Mouse (Mus musculus): Measurements from ENCODE around the gene Gbgt1. TPM values are rescaled to one million over a fixed set of nuclear protein-coding genes. Genes with fewer than 3 reads are reported as not detected.

Gbgt1 gene
- 0.22 TPM in 1 of 2 replicates, not detected in the other for polyA plus RNA-seq (2016; fragmentation: Nextera tagmentation; extraction: Ambion mirVana)

- Histone ChIP-seq H3K27ac (replicated peaks) (no peak within 1 kb of the TSS), H3K36me3 (replicated peaks) (no peaks in the 10 kb centered on the region), H3K27me3 (replicated peaks; ENCODE audit: low read depth, poor library complexity, severe bottlenecking) (no peaks in the 10 kb centered on the region), H3K4me3 (no peak within 1 kb of the TSS), H3K9me3 (0 out of 2 replicates have a peak, but pooled peaks cover 3% of the 10 kb centered on the region), H3K4me1 (peaks cover 10% of the 10 kb centered on the region)
- WGBS = 85% methylated on average over 5 of the region's 5 CpGs
- DNase-seq (ENCODE audit: low spot score) = no peak
These were observed at the start of gene Gbgt1 for GRCm38 (mm10) chr2:28496671-28497070. Gbgt1 (plus strand) TSS chr2:28496891.

- WGBS = 8% methylated on average over 11 of the region's 11 CpGs
- Histone ChIP-seq H3K9me3 (no peaks in the 10 kb centered on the region), H3K4me3 (peak overlapping the region; percentile 84), H3K27ac (replicated peaks) (peak overlapping the region; percentile 87), H3K4me1 (peaks cover 19% of the 10 kb centered on the region), H3K27me3 (replicated peaks; ENCODE audit: low read depth, poor library complexity, severe bottlenecking) (peaks cover 32% of the 10 kb centered on the region), H3K36me3 (replicated peaks) (peaks cover 25% of the 10 kb centered on the region)
- DNase-seq (ENCODE audit: low spot score) = no peak
These were observed 49.4 kb upstream of the Gbgt1 start for GRCm38 (mm10) chr2:28447315-28447670.

GRCm38 (mm10) chr2:28451663-28452062 lies 45.0 kb upstream of the Gbgt1 start:
- 90% methylated on average over 11 of the region's 11 CpGs for WGBS
- no peak overlapping the region for H3K4me3 ChIP-seq
- H3K9me3 ChIP-seq = no peaks in the 10 kb centered on the region
- no peak for DNase-seq (ENCODE audit: low spot score)
- peaks cover 13% of the 10 kb centered on the region for H3K27me3 ChIP-seq (replicated peaks; ENCODE audit: low read depth, poor library complexity, severe bottlenecking)
- peaks cover 40% of the 10 kb centered on the region for H3K36me3 ChIP-seq (replicated peaks)
- no peak overlapping the region for H3K27ac ChIP-seq (replicated peaks)
- peaks cover 12% of the 10 kb centered on the region for H3K4me1 ChIP-seq

GRCm38 (mm10) chr2:28453539-28453938 lies 43.2 kb upstream of the Gbgt1 start:
- Histone ChIP-seq H3K9me3 (no peaks in the 10 kb centered on the region), H3K36me3 (replicated peaks) (peaks cover 40% of the 10 kb centered on the region), H3K4me1 (no peaks in the 10 kb centered on the region), H3K27ac (replicated peaks) (no peak overlapping the region), H3K4me3 (no peak overlapping the region), H3K27me3 (replicated peaks; ENCODE audit: low read depth, poor library complexity, severe bottlenecking) (no peaks in the 10 kb centered on the region)
- 90% methylated on average over 6 of the region's 6 CpGs for WGBS
- no peak for DNase-seq (ENCODE audit: low spot score)

GRCm38 (mm10) chr2:28456616-28457015 lies 40.1 kb upstream of the Gbgt1 start:
- DNase-seq (ENCODE audit: low spot score) = no peak
- Histone ChIP-seq H3K27me3 (replicated peaks; ENCODE audit: low read depth, poor library complexity, severe bottlenecking) (no peaks in the 10 kb centered on the region), H3K27ac (replicated peaks) (no peak overlapping the region), H3K36me3 (replicated peaks) (peaks cover 22% of the 10 kb centered on the region), H3K4me3 (no peak overlapping the region), H3K9me3 (no peaks in the 10 kb centered on the region), H3K4me1 (no peaks in the 10 kb centered on the region)
- 73% methylated on average over 1 of the region's 1 CpGs for WGBS

- peak; percentile 66 for DNase-seq (ENCODE audit: low spot score)
- Histone ChIP-seq H3K27ac (replicated peaks) (no peak overlapping the region), H3K27me3 (replicated peaks; ENCODE audit: low read depth, poor library complexity, severe bottlenecking) (peaks cover 21% of the 10 kb centered on the region), H3K4me3 (no peak overlapping the region), H3K36me3 (replicated peaks) (peaks cover 3% of the 10 kb centered on the region), H3K9me3 (no peaks in the 10 kb centered on the region), H3K4me1 (peaks cover 24% of the 10 kb centered on the region)
- 35% methylated on average over 3 of the region's 3 CpGs for WGBS
These were observed 32.8 kb upstream of the Gbgt1 start for GRCm38 (mm10) chr2:28463919-28464318.

- H3K9me3 ChIP-seq = no peaks in the 10 kb centered on the region
- no peak for DNase-seq (ENCODE audit: low spot score)
- H3K4me1 ChIP-seq = peaks cover 27% of the 10 kb centered on the region
- H3K27me3 ChIP-seq (replicated peaks; ENCODE audit: low read depth, poor library complexity, severe bottlenecking) = peaks cover 21% of the 10 kb centered on the region
- WGBS = 84% methylated on average over 9 of the region's 9 CpGs
- no peak overlapping the region for H3K4me3 ChIP-seq
- peaks cover 13% of the 10 kb centered on the region for H3K36me3 ChIP-seq (replicated peaks)
- H3K27ac ChIP-seq (replicated peaks) = no peak overlapping the region
These were observed 31.8 kb upstream of the Gbgt1 start for GRCm38 (mm10) chr2:28464919-28465318.

- DNase-seq (ENCODE audit: low spot score) = peak; percentile 84
- Histone ChIP-seq H3K4me3 (peak within 1 kb of the TSS; percentile 57), H3K4me1 (peaks cover 27% of the 10 kb centered on the region), H3K36me3 (replicated peaks) (peaks cover 23% of the 10 kb centered on the region), H3K9me3 (no peaks in the 10 kb centered on the region), H3K27ac (replicated peaks) (peak within 1 kb of the TSS; percentile 68), H3K27me3 (replicated peaks; ENCODE audit: low read depth, poor library complexity, severe bottlenecking) (peaks cover 21% of the 10 kb centered on the region)
- 5% methylated on average over 25 of the region's 25 CpGs for WGBS
These were observed 30.7 kb upstream of the Gbgt1 start, which contains the start of gene 1700007K13Rik for GRCm38 (mm10) chr2:28465836-28466518. 1700007K13Rik (minus strand) TSS chr2:28466332.

GRCm38 (mm10) chr2:28467860-28468485 lies 28.7 kb upstream of the Gbgt1 start, which contains the start of gene Mrps2:
Mrps2 (plus strand) TSS chr2:28468066.
- peak within 1 kb of the TSS; percentile 93 for H3K27ac ChIP-seq (replicated peaks)
- under 1% methylated on average over 52 of the region's 52 CpGs for WGBS

GRCm38 (mm10) chr2:28468486-28469225 lies 28.0 kb upstream of the Gbgt1 start:
- Histone ChIP-seq H3K27ac (replicated peaks) (peak overlapping the region; percentile 93), H3K36me3 (replicated peaks) (peaks cover 49% of the 10 kb centered on the region), H3K27me3 (replicated peaks; ENCODE audit: low read depth, poor library complexity, severe bottlenecking) (peaks cover 21% of the 10 kb centered on the region), H3K4me1 (peaks cover 27% of the 10 kb centered on the region), H3K4me3 (peak overlapping the region; percentile 97), H3K9me3 (peaks cover 3% of the 10 kb centered on the region; the same call in 1 of the 2 replicates)
- DNase-seq (ENCODE audit: low spot score) = no peak
- WGBS = 57% methylated on average over 18 of the region's 18 CpGs

More at GRCm38 (mm10) chr2:28467860-28468485, 28.7 kb upstream of the Gbgt1 start, which contains the start of gene Mrps2:
- peak; percentile 94 for DNase-seq (ENCODE audit: low spot score)
- H3K9me3 ChIP-seq = peaks cover under 1% of the 10 kb centered on the region; the same call in 1 of the 2 replicates
- peaks cover 43% of the 10 kb centered on the region for H3K36me3 ChIP-seq (replicated peaks)
- H3K27me3 ChIP-seq (replicated peaks; ENCODE audit: low read depth, poor library complexity, severe bottlenecking) = peaks cover 21% of the 10 kb centered on the region
- peak within 1 kb of the TSS; percentile 97 for H3K4me3 ChIP-seq
- H3K4me1 ChIP-seq = peaks cover 27% of the 10 kb centered on the region

- Histone ChIP-seq H3K4me1 (peaks cover 27% of the 10 kb centered on the region), H3K27me3 (replicated peaks; ENCODE audit: low read depth, poor library complexity, severe bottlenecking) (peaks cover 16% of the 10 kb centered on the region), H3K9me3 (peaks cover 3% of the 10 kb centered on the region; the same call in 1 of the 2 replicates), H3K36me3 (replicated peaks) (peaks cover 49% of the 10 kb centered on the region), H3K4me3 (peak overlapping the region; percentile 97; the same call in 1 of the 2 replicates), H3K27ac (replicated peaks) (no peak overlapping the region)
- DNase-seq (ENCODE audit: low spot score) = no peak
- WGBS = 98% methylated on average over 14 of the region's 14 CpGs
These were observed 27.2 kb upstream of the Gbgt1 start for GRCm38 (mm10) chr2:28469461-28469860.

- Histone ChIP-seq H3K4me3 (no peak overlapping the region), H3K4me1 (peaks cover 26% of the 10 kb centered on the region), H3K27me3 (replicated peaks; ENCODE audit: low read depth, poor library complexity, severe bottlenecking) (peaks cover 5% of the 10 kb centered on the region), H3K27ac (replicated peaks) (no peak overlapping the region), H3K36me3 (replicated peaks) (peaks cover 49% of the 10 kb centered on the region), H3K9me3 (peaks cover 3% of the 10 kb centered on the region; the same call in 1 of the 2 replicates)
- WGBS = 88% methylated on average over 2 of the region's 2 CpGs
- no peak for DNase-seq (ENCODE audit: low spot score)
These were observed 26.1 kb upstream of the Gbgt1 start for GRCm38 (mm10) chr2:28470591-28470990.
